Mouse (Mus musculus) ovary, postnatal 10 days (tissue): ENCODE measurements around the gene Gm21913.
"Not testable (repeated sequence)": the region's sequence is repeated elsewhere in the genome, so short reads cannot be mapped to it uniquely, and the experiment has no call there.

Source experiments
- DNase-seq: peaks from one replicate; pipeline ENCODE4 v3.0.0; 2022; ENCODE audit warnings: low spot score

Gm21913 gene

DNA sequence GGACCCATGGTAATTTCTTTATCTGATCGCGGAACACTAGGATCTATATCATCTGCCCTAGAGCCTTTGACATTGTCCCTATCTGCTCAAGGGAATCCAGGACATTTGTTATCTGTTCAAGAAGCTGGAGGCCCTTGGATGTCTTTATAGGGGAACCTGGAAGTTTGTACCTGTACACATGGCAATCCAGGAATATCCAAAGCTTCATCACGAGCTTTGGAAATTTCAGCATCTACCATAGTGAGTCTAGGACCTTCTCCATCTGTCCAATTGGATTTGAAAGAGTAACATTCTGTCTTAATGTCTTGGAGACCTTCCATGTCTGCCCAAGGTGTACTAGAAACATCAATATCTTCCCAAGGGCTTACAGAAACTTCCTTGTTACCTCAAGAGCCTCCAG lies at the start of gene Gm21913:
Gene Gm21913, plus strand, starts transcription at position 301 of the 400 bp plus-strand sequence.
- DNase-seq: not testable (repeated sequence)
